Mouse (Mus musculus): ENCODE measurements around the gene Sptbn4. TPM values are rescaled to one million over a fixed set of nuclear protein-coding genes. Genes with fewer than 3 reads are reported as not detected.

Gene Sptbn4
- polyA plus RNA-seq, 1 experiment from 2014 or later = 0.21 TPM

DNA sequence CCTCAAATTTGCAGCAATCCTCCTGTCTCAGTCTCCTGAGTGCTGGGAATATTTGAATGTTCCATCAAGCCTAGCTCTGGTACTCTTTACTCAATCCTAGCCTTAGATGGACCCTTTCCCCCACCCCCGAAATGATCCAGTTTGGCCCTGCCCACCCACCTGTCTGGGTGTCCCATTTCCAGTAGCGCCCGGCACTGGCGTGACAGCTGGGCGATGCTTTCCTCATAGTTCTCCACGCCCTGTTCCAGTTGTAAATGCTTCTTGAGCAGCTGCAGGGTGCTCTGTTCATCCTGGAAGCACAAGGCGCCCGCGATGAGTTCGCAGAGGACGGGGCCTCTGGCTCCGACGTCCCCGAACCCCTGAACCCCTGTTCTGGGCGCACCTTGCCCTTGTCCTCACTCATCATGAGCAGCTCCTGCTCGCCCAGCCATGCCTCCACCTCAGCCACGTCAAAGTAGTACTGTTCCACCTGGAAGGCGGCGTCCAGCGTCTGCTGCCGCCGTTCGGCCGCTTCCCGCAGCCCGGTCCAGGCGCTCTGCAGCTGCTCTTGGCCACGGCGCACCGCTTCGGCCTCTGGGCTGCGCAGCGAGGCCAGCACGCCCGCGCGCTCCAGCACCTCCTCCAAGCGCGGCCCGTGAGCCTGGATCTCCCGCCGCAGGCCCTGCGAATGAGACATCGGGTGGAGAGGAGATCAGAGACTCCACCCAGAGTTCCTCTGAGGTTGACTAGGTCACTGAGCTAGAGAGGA lies 75.6 kb downstream of the Sptbn4 start:
- Histone ChIP-seq H3K4me1 (peaks cover 8% of the 10 kb centered on the region), H3K27ac (no peak overlapping the region), H3K4me2 (peak overlapping the region; percentile 18; the same call in 1 of the 2 replicates), H3K4me3 (0 out of 2 replicates have a peak overlapping the region, but pooled peaks have one; percentile 4), H3K9me3 (no peaks in the 10 kb centered on the region; the same call in 1 of the 2 replicates), H3K27me3 (peaks cover 97% of the 10 kb centered on the region), H3K36me3 (no peaks in the 10 kb centered on the region), H3K9ac (no peak overlapping the region)
- no peak for ATAC-seq (ENCODE audit: borderline replicate concordance, extremely low read depth, low FRiP score, low TSS enrichment)
- 4% methylated on average over 44 of the region's 44 CpGs for WGBS

DNA sequence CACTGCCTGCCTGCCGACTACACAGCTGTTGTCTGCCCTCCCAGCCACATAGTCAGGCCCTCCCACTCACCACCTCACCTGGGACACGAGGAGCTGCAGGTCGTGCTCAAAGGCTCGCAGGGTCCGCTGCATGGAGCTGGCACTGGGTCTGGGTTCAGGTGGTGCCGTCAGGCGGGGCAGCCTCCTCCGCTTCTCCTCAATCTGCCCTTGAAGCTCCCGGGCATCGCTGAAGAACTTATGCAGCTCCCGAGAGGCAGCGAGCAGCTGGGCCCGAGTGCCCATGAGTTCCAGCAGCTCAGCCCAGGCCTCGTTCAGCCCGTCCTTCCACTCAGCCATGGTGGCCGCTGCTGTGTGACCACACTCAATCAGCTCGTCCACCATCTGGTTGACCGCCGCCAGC lies 78.4 kb downstream of the Sptbn4 start:
- peaks cover 100% of the 10 kb centered on the region for H3K27me3 ChIP-seq
- H3K4me2 ChIP-seq = no peak overlapping the region
- no peaks in the 10 kb centered on the region; the same call in 1 of the 2 replicates for H3K9me3 ChIP-seq
- H3K27ac ChIP-seq = no peak overlapping the region
- H3K4me3 ChIP-seq = no peak overlapping the region
- peaks cover 13% of the 10 kb centered on the region for H3K4me1 ChIP-seq
- 76% methylated on average over 19 of the region's 19 CpGs for WGBS
- no peak for ATAC-seq (ENCODE audit: borderline replicate concordance, extremely low read depth, low FRiP score, low TSS enrichment)
- no peak overlapping the region for H3K9ac ChIP-seq
- no peaks in the 10 kb centered on the region for H3K36me3 ChIP-seq

DNA sequence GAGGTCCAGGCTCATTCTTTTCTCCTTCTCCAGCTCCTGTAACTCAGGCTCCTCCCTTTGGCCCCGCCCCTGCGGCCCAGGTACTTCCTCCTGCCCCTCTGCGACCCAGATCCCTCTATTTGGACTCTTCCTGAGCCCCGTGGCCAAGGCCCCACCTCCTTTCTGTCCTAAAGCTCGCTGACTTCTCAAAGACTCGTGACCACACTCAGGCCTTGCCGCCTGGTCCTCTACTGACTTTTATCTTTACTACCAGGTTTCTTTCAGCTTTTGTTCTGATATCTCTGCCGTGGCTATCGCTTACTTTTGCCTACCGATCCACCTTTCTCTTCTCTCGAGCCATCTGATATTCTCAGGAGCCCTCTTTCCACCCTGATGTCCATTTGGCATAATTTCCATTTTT lies 79.5 kb downstream of the Sptbn4 start:
- Histone ChIP-seq H3K4me1 (peaks cover 13% of the 10 kb centered on the region), H3K36me3 (no peaks in the 10 kb centered on the region), H3K4me3 (peak overlapping the region; percentile 13), H3K27me3 (peaks cover 100% of the 10 kb centered on the region), H3K9ac (no peak overlapping the region), H3K9me3 (no peaks in the 10 kb centered on the region; the same call in 1 of the 2 replicates), H3K4me2 (peak overlapping the region; percentile 38), H3K27ac (no peak overlapping the region)
- ATAC-seq (ENCODE audit: borderline replicate concordance, extremely low read depth, low FRiP score, low TSS enrichment) = peak; percentile 28; the same call in 1 of the 2 replicates
- 13% methylated on average over 11 of the region's 11 CpGs for WGBS

DNA sequence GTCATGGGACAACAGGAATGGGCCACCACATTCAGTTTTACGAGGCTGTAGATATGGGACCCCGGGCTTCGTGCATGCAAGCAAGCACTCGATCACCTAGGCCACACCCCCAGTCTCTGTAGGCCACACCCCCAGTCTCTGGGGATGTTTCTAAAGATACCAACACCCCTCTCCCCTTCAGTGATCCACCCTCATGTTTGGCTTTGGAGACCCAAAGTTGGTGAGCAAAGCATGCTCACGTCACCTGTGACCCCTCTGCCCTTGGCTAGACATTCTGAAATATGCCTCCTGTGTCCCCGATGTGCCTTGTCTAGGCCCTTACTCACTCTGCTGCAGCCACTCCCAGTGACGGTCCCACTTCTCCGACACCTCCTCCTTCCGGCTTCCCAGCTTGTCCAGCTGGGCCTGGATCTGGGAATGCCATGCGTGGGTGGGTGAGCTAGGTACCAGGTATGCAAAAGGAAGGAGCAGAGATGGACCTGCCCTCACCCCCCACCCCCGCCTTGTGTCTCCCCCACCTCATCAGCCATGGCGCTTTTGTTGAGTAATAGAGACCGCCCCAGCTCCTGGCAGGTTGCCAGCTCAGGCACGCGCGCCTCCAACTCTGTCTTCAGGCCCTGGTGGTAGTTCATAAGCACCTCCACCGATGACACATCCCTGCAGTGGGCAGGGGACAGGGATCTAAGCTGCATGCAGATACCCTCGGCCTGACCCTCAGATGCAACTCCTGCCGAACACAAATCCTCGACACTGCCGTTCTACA lies 81.2 kb downstream of the Sptbn4 start:
- no peak overlapping the region for H3K9ac ChIP-seq
- no peaks in the 10 kb centered on the region for H3K36me3 ChIP-seq
- H3K4me2 ChIP-seq = no peak overlapping the region
- peaks cover 5% of the 10 kb centered on the region; the same call in 1 of the 2 replicates for H3K4me1 ChIP-seq
- no peak for ATAC-seq (ENCODE audit: borderline replicate concordance, extremely low read depth, low FRiP score, low TSS enrichment)
- WGBS = 22% methylated on average over 21 of the region's 21 CpGs
- no peak overlapping the region for H3K4me3 ChIP-seq
- no peak overlapping the region for H3K27ac ChIP-seq
- H3K27me3 ChIP-seq = peaks cover 90% of the 10 kb centered on the region
- H3K9me3 ChIP-seq = no peaks in the 10 kb centered on the region; the same call in 1 of the 2 replicates

DNA sequence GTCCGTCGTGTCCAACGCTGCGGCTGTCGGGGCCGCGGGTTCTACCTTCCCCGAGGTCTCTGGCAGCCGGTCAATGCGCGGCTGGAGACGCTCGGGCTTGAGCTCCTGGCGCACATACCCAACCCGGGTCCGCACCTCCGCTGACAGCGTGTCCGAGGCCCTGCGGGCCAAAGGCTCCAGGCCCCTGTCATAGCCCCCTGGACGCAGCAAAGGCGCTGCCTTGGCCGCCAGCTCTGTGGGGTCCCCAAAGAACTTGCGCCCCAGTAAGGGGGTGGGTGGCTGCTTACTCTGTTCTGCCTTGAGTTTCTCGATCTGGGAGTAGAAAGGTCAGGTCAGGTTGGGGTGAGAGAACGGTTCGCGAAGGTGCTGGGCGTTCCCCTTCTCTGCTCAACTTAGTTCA lies 83.1 kb downstream of the Sptbn4 start:
- Histone ChIP-seq H3K36me3 (no peaks in the 10 kb centered on the region), H3K4me3 (no peak overlapping the region), H3K4me1 (peaks cover 11% of the 10 kb centered on the region; the same call in 1 of the 2 replicates), H3K4me2 (no peak overlapping the region), H3K27ac (no peak overlapping the region), H3K9me3 (no peaks in the 10 kb centered on the region), H3K27me3 (peaks cover 71% of the 10 kb centered on the region), H3K9ac (no peak overlapping the region)
- no peak for ATAC-seq (ENCODE audit: borderline replicate concordance, extremely low read depth, low FRiP score, low TSS enrichment)
- WGBS = 4% methylated on average over 29 of the region's 29 CpGs

DNA sequence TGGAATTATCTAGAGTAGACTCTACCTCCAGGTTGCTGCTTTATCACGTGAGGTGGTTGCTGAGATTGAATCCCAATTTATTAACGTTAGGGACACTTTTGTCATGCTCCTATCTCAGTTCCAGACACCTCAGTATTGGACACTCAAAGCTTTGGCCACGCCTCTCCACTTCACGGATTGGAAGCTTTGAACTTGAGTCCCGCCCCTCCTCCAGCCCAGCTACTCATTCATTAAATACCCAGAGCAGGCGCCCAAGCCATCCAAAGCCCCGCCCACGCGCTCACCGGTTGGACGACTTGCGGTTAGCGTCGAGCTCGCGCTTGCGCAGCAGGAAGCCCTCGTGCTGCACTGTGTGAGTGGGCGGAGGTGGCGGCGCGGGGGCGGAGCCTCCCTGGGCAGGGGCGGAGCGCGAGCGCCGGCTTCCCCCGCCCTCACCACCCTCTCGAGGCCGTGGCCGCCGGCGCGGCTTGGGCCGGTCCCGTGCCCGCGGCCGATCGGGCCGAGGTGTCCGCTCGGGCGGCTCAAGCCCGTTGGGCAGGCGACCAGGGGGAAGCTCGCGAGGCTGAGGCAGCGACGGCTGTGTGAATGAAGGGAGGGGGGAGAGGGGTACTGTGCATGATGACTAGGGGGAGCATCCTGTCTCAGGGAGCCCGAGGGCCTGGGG lies 86.1 kb downstream of the Sptbn4 start:
- Histone ChIP-seq H3K4me1 (peaks cover 25% of the 10 kb centered on the region), H3K36me3 (no peaks in the 10 kb centered on the region), H3K9me3 (no peaks in the 10 kb centered on the region), H3K27ac (no peak overlapping the region), H3K4me3 (peak overlapping the region; percentile 45), H3K4me2 (peak overlapping the region; percentile 83), H3K27me3 (peaks cover 42% of the 10 kb centered on the region), H3K9ac (peak overlapping the region; percentile 46)
- peak; percentile 94 for ATAC-seq (ENCODE audit: borderline replicate concordance, extremely low read depth, low FRiP score, low TSS enrichment)
- under 1% methylated on average over 52 of the region's 52 CpGs for WGBS

DNA sequence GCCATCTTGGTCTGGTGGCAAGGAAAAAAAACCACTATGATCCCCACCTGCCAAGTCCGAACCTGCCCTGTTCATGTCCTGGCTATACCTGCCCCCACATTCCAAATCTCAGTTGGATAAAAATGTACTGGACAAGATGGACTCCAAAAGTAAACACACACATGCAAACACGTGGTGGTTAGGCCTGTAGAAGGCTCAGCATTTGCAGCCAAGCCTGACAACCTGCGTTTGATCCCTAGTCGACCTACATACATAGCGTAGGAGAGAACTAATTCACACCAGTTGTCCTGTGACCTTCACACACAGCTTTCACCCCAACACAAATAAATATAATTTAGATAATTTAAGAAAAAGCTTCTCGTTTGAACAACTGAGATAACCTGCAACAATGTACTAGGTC lies 86.7 kb downstream of the Sptbn4 start:
- Histone ChIP-seq H3K27me3 (peaks cover 35% of the 10 kb centered on the region), H3K27ac (no peak overlapping the region), H3K4me1 (peaks cover 23% of the 10 kb centered on the region), H3K36me3 (no peaks in the 10 kb centered on the region), H3K9ac (no peak overlapping the region), H3K4me3 (peak overlapping the region; percentile 45; the same call in 1 of the 2 replicates), H3K9me3 (no peaks in the 10 kb centered on the region), H3K4me2 (peak overlapping the region; percentile 83)
- WGBS = 48% methylated on average over 6 of the region's 6 CpGs
- no peak for ATAC-seq (ENCODE audit: borderline replicate concordance, extremely low read depth, low FRiP score, low TSS enrichment)

DNA sequence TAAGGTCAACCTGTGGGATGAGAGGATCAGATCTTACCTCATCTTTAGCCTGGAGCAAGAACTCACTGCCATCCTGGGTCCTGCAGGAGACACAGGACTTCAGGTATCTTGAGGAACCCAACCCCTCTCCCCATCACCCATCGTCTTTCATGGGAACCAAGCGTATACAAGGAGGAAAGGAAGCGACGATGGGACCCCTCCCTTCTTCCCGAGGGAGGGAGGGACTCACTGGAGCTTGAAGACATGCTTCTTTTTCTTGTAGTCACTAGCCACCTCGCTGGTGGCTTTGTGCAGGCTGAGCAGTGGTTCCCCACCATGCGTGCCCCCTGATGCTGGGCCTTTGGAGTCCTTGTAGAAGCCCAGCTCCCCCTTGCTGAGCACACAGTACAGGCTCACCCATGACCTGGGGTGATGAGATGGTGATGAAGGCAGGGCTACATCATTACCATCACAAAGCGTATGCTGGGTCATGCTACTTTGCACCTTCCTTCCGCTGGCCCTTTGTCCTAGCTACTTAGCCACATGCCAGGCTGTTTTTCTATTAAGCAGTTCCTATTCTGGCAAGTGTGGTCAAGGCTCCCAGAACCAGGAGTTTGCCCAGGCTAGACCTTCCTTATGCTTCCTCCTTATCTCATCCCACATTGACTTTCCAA lies 87.7 kb downstream of the Sptbn4 start:
- peaks cover 28% of the 10 kb centered on the region for H3K4me1 ChIP-seq
- no peak overlapping the region for H3K4me2 ChIP-seq
- no peak overlapping the region for H3K27ac ChIP-seq
- H3K27me3 ChIP-seq = peaks cover 26% of the 10 kb centered on the region
- H3K36me3 ChIP-seq = no peaks in the 10 kb centered on the region
- H3K4me3 ChIP-seq = no peak overlapping the region
- WGBS = 83% methylated on average over 9 of the region's 9 CpGs
- no peak overlapping the region for H3K9ac ChIP-seq
- ATAC-seq (ENCODE audit: borderline replicate concordance, extremely low read depth, low FRiP score, low TSS enrichment) = no peak
- no peaks in the 10 kb centered on the region for H3K9me3 ChIP-seq

DNA sequence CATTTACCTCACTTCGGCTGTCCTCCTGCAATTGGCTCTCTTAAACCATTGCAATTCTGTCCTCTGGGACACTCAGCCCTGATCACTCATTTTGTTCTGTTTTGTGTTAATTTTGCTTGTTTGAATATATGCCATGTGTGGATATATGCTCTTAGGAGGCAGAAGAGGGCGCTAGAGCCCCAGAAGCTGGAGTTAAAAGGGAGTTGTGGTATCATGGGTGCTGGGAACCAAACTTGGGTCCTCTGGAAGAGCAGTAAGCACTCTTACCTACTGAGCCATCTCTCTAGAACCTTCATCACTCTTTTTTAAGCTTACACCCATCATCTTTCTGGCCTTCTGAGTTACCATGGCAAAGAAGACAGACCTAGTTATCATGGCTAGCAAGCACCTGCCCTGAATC lies 88.3 kb downstream of the Sptbn4 start:
- Histone ChIP-seq H3K4me1 (peaks cover 35% of the 10 kb centered on the region), H3K4me2 (no peak overlapping the region), H3K27me3 (peaks cover 19% of the 10 kb centered on the region), H3K9me3 (no peaks in the 10 kb centered on the region), H3K4me3 (no peak overlapping the region), H3K36me3 (no peaks in the 10 kb centered on the region), H3K27ac (no peak overlapping the region), H3K9ac (no peak overlapping the region)
- ATAC-seq (ENCODE audit: borderline replicate concordance, extremely low read depth, low FRiP score, low TSS enrichment) = no peak
- 64% methylated on average over 2 of the region's 2 CpGs for WGBS

DNA sequence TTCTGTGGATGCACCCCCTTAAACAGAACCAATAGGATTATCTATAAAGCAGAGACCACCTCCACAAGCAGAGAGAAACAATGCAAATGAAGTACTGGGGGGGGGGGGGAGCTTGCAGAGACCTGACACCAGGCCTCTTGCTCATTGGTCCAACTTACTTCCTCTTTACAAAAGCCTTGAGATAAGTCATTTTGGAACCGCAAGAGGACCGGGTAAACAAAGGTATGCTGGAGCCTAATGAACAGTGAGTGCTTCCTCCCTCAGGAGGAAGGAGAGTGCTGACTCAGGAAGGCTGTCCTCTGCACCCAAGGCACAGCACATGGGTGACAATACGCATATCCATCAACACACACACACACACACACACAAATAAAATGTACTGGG lies 89.9 kb downstream of the Sptbn4 start:
- Histone ChIP-seq H3K4me1 (peaks cover 36% of the 10 kb centered on the region), H3K36me3 (no peaks in the 10 kb centered on the region), H3K27ac (peak overlapping the region; percentile 84), H3K9me3 (no peaks in the 10 kb centered on the region), H3K27me3 (peaks cover 5% of the 10 kb centered on the region; the same call in 1 of the 2 replicates), H3K4me2 (peak overlapping the region; percentile 81), H3K9ac (no peak overlapping the region), H3K4me3 (peak overlapping the region; percentile 78; the same call in 1 of the 2 replicates)
- WGBS = 25% methylated on average over 3 of the region's 3 CpGs
- ATAC-seq (ENCODE audit: borderline replicate concordance, extremely low read depth, low FRiP score, low TSS enrichment) = no peak

DNA sequence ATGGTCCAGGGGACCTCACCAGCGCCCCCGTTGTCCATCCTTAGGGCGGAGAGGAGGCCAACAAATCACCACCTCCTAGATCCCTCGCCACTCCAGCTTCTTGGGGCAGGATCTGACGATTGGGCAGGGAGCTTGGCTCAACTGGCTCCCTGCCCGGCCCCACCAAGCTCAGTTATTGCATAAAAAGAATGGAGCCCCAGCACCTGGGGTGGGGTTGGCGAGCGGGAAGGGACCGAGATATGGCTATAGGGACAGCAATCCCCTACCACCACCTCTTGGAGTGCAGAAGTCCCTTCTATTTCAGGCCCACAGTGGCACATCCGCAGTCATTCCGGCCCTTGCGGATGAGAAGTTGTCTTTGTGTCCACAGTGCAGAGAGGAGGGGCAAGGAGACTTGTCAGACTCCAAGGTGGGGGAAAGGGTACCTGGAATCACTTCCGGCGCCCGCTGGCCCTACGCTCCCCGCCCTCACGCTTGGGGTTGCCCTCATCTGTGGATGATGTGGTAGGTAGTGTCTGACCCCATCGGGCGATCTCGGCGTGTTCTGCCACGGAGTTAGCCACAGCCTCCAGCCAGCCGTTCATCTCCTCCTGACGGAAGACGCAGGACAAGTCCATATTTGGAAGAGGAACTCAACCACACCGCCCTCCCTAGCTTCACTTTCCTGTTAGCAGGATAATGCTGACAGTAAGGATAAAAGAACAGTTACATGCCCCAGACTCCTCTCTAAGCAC lies 90.5 kb downstream of the Sptbn4 start, which contains the start of gene Gm20479:
Gm20479 (minus strand) TSS at position 559 of the 734 bp plus-strand sequence.
- WGBS = 2% methylated on average over 27 of the region's 27 CpGs
- Histone ChIP-seq H3K9ac (peak within 1 kb of the TSS; percentile 40), H3K27ac (peak within 1 kb of the TSS; percentile 84), H3K36me3 (peaks cover under 1% of the 10 kb centered on the region; the same call in 1 of the 2 replicates), H3K4me3 (peak within 1 kb of the TSS; percentile 78), H3K4me2 (peak within 1 kb of the TSS; percentile 81), H3K27me3 (0 out of 2 replicates have a peak, but pooled peaks cover under 1% of the 10 kb centered on the region), H3K4me1 (peaks cover 36% of the 10 kb centered on the region), H3K9me3 (no peaks in the 10 kb centered on the region)
- no peak for ATAC-seq (ENCODE audit: borderline replicate concordance, extremely low read depth, low FRiP score, low TSS enrichment)
